9 mouse cellular contexts compared by ENCODE assay signal in the genomic region with DNA sequence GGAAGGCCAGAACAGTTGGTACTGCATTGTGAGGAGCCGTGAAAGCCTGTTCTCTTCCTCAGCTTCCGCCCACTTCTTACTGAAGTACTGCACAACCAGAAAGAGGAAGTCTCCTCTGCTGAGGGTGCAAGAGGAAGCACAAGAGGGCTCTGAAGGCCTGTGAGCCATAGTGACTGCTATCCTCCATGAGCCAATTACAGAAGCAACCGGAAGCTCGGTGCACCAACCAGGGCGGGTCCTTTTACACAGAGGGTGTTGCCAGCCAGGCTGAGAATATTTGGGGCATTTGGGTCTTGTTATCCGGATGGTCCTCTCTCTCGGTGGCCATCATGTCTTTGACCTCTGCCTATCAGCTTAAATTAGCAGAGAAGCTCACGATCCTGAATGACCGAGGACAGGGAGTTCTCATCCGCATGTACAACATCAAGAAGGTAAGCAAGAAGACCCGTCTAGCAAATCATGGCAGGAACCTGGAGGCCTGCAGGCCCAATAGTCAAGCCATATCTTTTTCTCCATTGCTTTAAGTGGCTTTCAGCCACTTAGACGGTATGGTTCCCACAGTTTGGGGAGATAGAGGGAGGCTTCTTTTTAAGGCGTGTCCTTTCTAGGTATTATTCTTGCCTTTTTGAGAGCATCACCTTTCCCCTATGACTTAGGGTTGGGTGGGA. TPM values are rescaled to one million over a fixed set of nuclear protein-coding genes. Genes with fewer than 3 reads are reported as not detected.
A peak's percentile ranks its signal among the peaks of the same experiment; 100 is the strongest.
DNase-seq lines count a peak whose midpoint lies in the region; ATAC-seq and TF ChIP-seq lines count a peak whose summit lies in the region.
"Had no signal": no experiment of that assay in that cellular context is flagged by ENCODE, and none has a peak within 500 bp of the region (broad histone marks: within the 10 kb centered on the region; RNA-seq: fewer than 3 reads in every experiment).

A gene (plus strand): TSS at position 244 of the 668 bp plus-strand sequence.

- no peak within 1 kb of the TSS for H3K4me3 ChIP-seq in cerebellum, adult 2 months (replicated peaks; ENCODE audit: insufficient read depth, low read depth, low read length)
- H3K4me3 ChIP-seq: embryonic facial prominence, embryonic 15.5 days had no signal

- TF ChIP-seq POLR2A in cerebellum, adult 2 months (IDR thresholded peaks at IDR 0.05; ENCODE audit: borderline replicate concordance, insufficient read depth, low read length): no peak

- ATAC-seq in common myeloid progenitor, adult 5-6 weeks (replicated peaks; ENCODE audit: low read depth, poor library complexity, severe bottlenecking): peak; percentile 100
- ATAC-seq in monocyte, adult 5-6 weeks (replicated peaks; ENCODE audit: insufficient number of reproducible peaks, low FRiP score, low TSS enrichment, poor library complexity, severe bottlenecking): peak; percentile 100
- ATAC-seq in frontal cortex, adult (ENCODE audit: low TSS enrichment): no peak; the same call in 1 of the 2 replicates

- H3K4me1 ChIP-seq in cerebellum, adult 2 months (ENCODE audit: control insufficient read depth, insufficient read depth, low read length): no peaks in the 10 kb centered on the region
- H3K4me1 ChIP-seq: embryonic facial prominence, embryonic 15.5 days had no signal

- WGBS in cerebellum, adult 2 months: 90% methylated on average over 13 of the region's 13 CpGs

- no peak within 1 kb of the TSS for H3K27ac ChIP-seq in cerebellum, adult 2 months (ENCODE audit: insufficient read depth, low read length)
- H3K27ac ChIP-seq: embryonic facial prominence, embryonic 15.5 days had no signal

- TF ChIP-seq CTCF in cerebellum, adult 2 months (IDR thresholded peaks at IDR 0.05; ENCODE audit: borderline replicate concordance, insufficient read depth, low read depth, low read length): no peak

- H3K27me3 ChIP-seq in cerebellum, adult 2 months (ENCODE audit: control insufficient read depth, insufficient read depth, low read length): no peaks in the 10 kb centered on the region
- H3K27me3 ChIP-seq: embryonic facial prominence, embryonic 15.5 days had no signal

- peak; percentile 3 for DNase-seq in urinary bladder, postnatal 14 days (ENCODE audit: low spot score)
- DNase-seq in urinary bladder, adult 2 months (ENCODE audit: low spot score): no peak
- peak; percentile 9 to 34 for DNase-seq in layer of hippocampus, postnatal 14 days (ENCODE audit: low spot score in 2 of 2)
- DNase-seq in cerebellum, adult 2 months: no peak
- no peak for DNase-seq in embryo, embryonic 10 days (ENCODE audit: low spot score)

RNA-seq across cellular contexts. Expression of the gene that starts here (rescaled TPM):
- polyA plus RNA-seq in urinary bladder, adult 2 months (2012; rRNA removed): 6.0 and 7.8 TPM in 2 replicates
- total RNA-seq in common myeloid progenitor, adult 5-6 weeks (2017): 86.4 and 101 TPM in 2 replicates
- 10 to 100 TPM in 1 of 2 experiments, 1 to 10 TPM in 1; 9.4 to 10.8 TPM for total RNA-seq in layer of hippocampus, postnatal 14 days (2021)
- total RNA-seq in monocyte, adult 5-6 weeks (2017): 272 to 295 TPM (median 278 TPM) in 3 replicates
- 2.0 and 2.2 TPM in 2 replicates for polyA plus RNA-seq in cerebellum, adult 2 months (2012; rRNA removed)

Comparison
In these comparisons a context has a peak if more than half of its experiments do, and no peak if none do; other contexts are left out.
1. DNase-seq: peak in urinary bladder, postnatal 14 days (single experiment) and layer of hippocampus, postnatal 14 days (2 of 2); none in urinary bladder, adult 2 months (single experiment), cerebellum, adult 2 months (0 of 2) and embryo, embryonic 10 days (single experiment).